Mouse (Mus musculus) embryonic facial prominence, embryonic 13.5 days (tissue): ENCODE results near the gene Fgd5. TPM values are rescaled to one million over a fixed set of nuclear protein-coding genes. Genes with fewer than 3 reads are reported as not detected.

ENCODE experiments used
- ATAC-seq: fragments of 200-750 bp; cut with Nextera tagmentation; 2 replicates; pipeline ENCODE4 v1.8.0; 2017; ENCODE audit warnings: low read depth; ENCODE audit not compliant: insufficient number of reproducible peaks, insufficient read depth, low FRiP score, low TSS enrichment
- H3K27ac ChIP-seq: fragments of 300-500 bp; sonication (generic); 2 replicates; pipeline ENCODE4 v1.5.1; 2015; ENCODE audit warnings: moderate library complexity, mild to moderate bottlenecking, inconsistent platforms
- H3K27me3 ChIP-seq: fragments of 300-500 bp; sonication (generic); 2 replicates; pipeline ENCODE4 v1.6.1; 2015; ENCODE audit warnings: mild to moderate bottlenecking, inconsistent platforms
- H3K36me3 ChIP-seq: fragments of 300-500 bp; sonication (generic); 2 replicates; pipeline ENCODE4 v1.6.1; 2015; ENCODE audit warnings: mild to moderate bottlenecking, inconsistent platforms
- H3K4me1 ChIP-seq: fragments of 300-500 bp; sonication (generic); 2 replicates; pipeline ENCODE4 v1.6.1; 2015; ENCODE audit warnings: inconsistent platforms
- H3K4me2 ChIP-seq: fragments of 300-500 bp; sonication (generic); 2 replicates; pipeline ENCODE4 v1.6.1; 2015; ENCODE audit warnings: moderate library complexity, mild to moderate bottlenecking, inconsistent platforms
- H3K4me3 ChIP-seq: fragments of 300-500 bp; sonication (generic); 2 replicates; pipeline ENCODE4 v1.5.1; 2015; ENCODE audit warnings: mild to moderate bottlenecking, inconsistent platforms
- H3K9ac ChIP-seq: fragments of 300-500 bp; sonication (generic); 2 replicates; pipeline ENCODE4 v1.6.1; 2015; ENCODE audit warnings: mild to moderate bottlenecking, inconsistent platforms
- H3K9me3 ChIP-seq: fragments of 300-500 bp; sonication (generic); 2 replicates; pipeline ENCODE4 v1.6.1; 2016; ENCODE audit warnings: inconsistent platforms
- WGBS: fragments of 180-500 bp; shearing (Covaris S2); methylation state at CpG from one replicate; pipeline ENCODE4 v1.1.7; 2015; ENCODE audit warnings: mixed read lengths; 5-methylcytosine and 5-hydroxymethylcytosine counted together
- polyA plus RNA-seq: library from polyadenylated mRNA; unstranded; fragments of >200 nt; fragmentation: Nextera tagmentation; extraction: Ambion mirVana; gene quantifications from 2 replicates; pipeline ENCODE4 v1.2.1, GENCODE M21; 2015

Fgd5 gene
- polyA plus RNA-seq, 1 experiment from 2014 or later: 7.4 TPM

DNA sequence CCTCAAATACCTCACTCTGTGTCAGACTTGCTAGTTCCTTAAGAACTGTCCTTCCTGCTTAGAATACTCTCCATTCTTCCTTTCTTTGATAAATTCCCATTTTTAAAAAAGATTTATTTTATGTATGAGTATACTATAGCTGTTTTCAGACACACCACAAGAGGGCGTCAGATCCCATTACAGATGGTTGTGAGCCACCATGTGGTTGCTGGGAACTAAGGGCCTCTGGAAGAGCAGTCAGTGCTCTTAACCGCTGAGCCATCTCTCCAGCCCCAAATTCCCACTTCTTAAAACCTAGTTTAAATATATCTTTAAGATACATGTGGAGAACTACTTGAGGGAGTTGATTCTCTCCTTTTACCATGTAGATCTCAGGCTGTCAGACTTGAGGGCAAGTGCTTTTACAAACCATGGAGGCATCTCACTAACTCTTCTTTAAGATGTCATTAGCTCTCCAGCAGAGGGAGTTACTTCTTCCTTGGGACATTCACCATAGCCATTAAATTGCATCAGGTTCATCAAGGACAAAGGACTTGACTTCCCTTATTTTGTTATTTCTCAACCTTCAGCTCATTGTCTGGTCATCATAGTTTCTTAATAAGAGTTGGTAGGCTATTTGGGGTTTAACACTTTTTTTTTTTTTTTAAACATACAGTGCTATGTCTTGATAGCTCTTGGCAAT lies 122.1 kb downstream of the Fgd5 start:
- Histone ChIP-seq H3K4me1 (peaks cover 5% of the 10 kb centered on the region), H3K9me3 (no peaks in the 10 kb centered on the region), H3K27ac (no peak overlapping the region), H3K4me2 (no peak overlapping the region), H3K27me3 (no peaks in the 10 kb centered on the region), H3K9ac (no peak overlapping the region), H3K36me3 (no peaks in the 10 kb centered on the region), H3K4me3 (no peak overlapping the region)
- ATAC-seq: no peak
- WGBS: 69% methylated on average over 2 of the region's 2 CpGs

DNA sequence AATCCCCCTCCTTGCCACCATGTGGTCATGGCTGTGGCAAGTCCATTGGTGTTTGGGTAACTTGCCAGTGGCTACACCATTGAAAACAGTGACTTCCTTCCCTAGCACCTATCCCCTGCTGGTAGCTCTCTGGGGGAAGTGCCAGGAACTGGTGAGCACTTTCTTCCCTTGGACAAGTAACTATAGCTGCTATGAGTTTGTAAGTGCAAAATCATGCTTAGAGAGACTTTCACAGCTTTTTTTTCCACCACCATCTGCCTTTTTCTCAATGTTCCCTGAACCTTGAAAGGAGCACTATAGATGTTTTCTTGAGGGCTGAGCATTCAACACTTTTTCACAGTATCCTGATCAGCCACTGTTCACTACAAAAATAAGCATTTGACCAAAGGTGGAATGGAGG lies 145.9 kb downstream of the Fgd5 start:
- Histone ChIP-seq H3K4me2 (no peak overlapping the region), H3K36me3 (0 out of 2 replicates have a peak, but pooled peaks cover 2% of the 10 kb centered on the region), H3K4me3 (no peak overlapping the region), H3K9me3 (no peaks in the 10 kb centered on the region), H3K4me1 (no peaks in the 10 kb centered on the region), H3K27me3 (no peaks in the 10 kb centered on the region), H3K9ac (no peak overlapping the region), H3K27ac (no peak overlapping the region)
- no peak for ATAC-seq

Other genes starting within 250 kb of the Fgd5 start
- 0.55 and 0.69 TPM in 2 replicates for gene Grip2, start 151.6 kb upstream of the Fgd5 start, polyA plus RNA-seq
- 44.9 and 50.5 TPM in 2 replicates for gene Ccdc174, start 100.8 kb upstream of the Fgd5 start, polyA plus RNA-seq
- 0.44 and 0.48 TPM in 2 replicates for gene 4930590J08Rik, start 76.1 kb upstream of the Fgd5 start, polyA plus RNA-seq
- 20.7 and 27.1 TPM in 2 replicates for gene Nr2c2, start 112.5 kb downstream of the Fgd5 start, polyA plus RNA-seq
- gene Mrps25, start 205.2 kb downstream of the Fgd5 start, polyA plus RNA-seq: 85.8 and 90.5 TPM in 2 replicates
- gene Rbsn, start 236.0 kb downstream of the Fgd5 start, polyA plus RNA-seq: 28.7 and 33.6 TPM in 2 replicates